Mouse (Mus musculus) G1E (cell line): ENCODE measurements at regions not wholly inside any gene's neighbourhood (a gene's known extent, or its start where the extent isn't known, plus 50 kb on each side); places are given as distances from the start of the nearest gene placed in this dataset.

ENCODE experiments used
- ATAC-seq: 2 replicates; pipeline ENCODE4 v1.8.0; 2016; ENCODE audit warnings: mild to moderate bottlenecking; ENCODE audit not compliant: insufficient number of reproducible peaks, poor library complexity, low FRiP score, severe bottlenecking; ENCODE audit errors: extremely low read depth
- DNase-seq: peaks from one replicate; pipeline ENCODE4 v3.0.0; 2012; ENCODE audit warnings: low spot score
- H3K27me3 ChIP-seq: 2 replicates; pipeline ENCODE4 v1.6.1; 2012; ENCODE audit warnings: mild to moderate bottlenecking, low read length, inconsistent platforms; ENCODE audit not compliant: insufficient read depth
- H3K36me3 ChIP-seq: replicated peaks from 2 replicates; pipeline ENCODE3; 2012; ENCODE audit warnings: mild to moderate bottlenecking, inconsistent platforms
- H3K4me1 ChIP-seq: 2 replicates; pipeline ENCODE4 v1.6.1; 2012; ENCODE audit warnings: low read depth, low read length, inconsistent platforms, mixed read lengths; ENCODE audit not compliant: insufficient read depth
- H3K4me3 ChIP-seq: 2 replicates; pipeline ENCODE4 v1.5.1; 2012; ENCODE audit warnings: low read depth, mild to moderate bottlenecking, inconsistent platforms, low read length, moderate library complexity, mixed read lengths
- H3K9me3 ChIP-seq: replicated peaks from 2 replicates; pipeline ENCODE4 v1.6.1; 2012; ENCODE audit warnings: inconsistent platforms
- CTCF ChIP-seq: IDR thresholded peaks from 2 replicates; pipeline ENCODE4 v1.5.1; 2012; ENCODE audit warnings: low read depth, low read length, inconsistent platforms, mixed read lengths
- GATA1 ChIP-seq: IDR thresholded peaks from 2 replicates; pipeline ENCODE4 v1.6.1; 2012; ENCODE audit warnings: borderline replicate concordance, low read length, inconsistent platforms, mixed read lengths
- GATA2 ChIP-seq: IDR thresholded peaks from 2 replicates; pipeline ENCODE4 v1.6.1; 2012; ENCODE audit warnings: low read depth, low read length, inconsistent platforms, borderline replicate concordance
- POLR2AphosphoS5 ChIP-seq: IDR thresholded peaks from 2 replicates; pipeline ENCODE4 v1.6.1; 2012; ENCODE audit warnings: low read depth, low read length, inconsistent platforms; ENCODE audit not compliant: insufficient replicate concordance
- TAL1 ChIP-seq: conservative IDR thresholded peaks from 2 replicates; pipeline ENCODE4 v1.6.1; 2012; ENCODE audit warnings: low read depth, low read length, inconsistent platforms, mixed read lengths

GRCm38 (mm10) chr7:138133427-138133826 is 264.1 kb downstream of the Tcerg1l start:
- TF ChIP-seq GATA2 (no peak), GATA1 (no peak), TAL1 (no peak), POLR2AphosphoS5 (no peak), CTCF (no peak)
- peaks cover 58% of the 10 kb centered on the region for H3K9me3 ChIP-seq
- no peak overlapping the region for H3K4me3 ChIP-seq
- no peaks in the 10 kb centered on the region for H3K27me3 ChIP-seq
- H3K4me1 ChIP-seq, result no peaks in the 10 kb centered on the region
- H3K36me3 ChIP-seq, result no peaks in the 10 kb centered on the region
- no peak for DNase-seq
- no peak for ATAC-seq

DNA sequence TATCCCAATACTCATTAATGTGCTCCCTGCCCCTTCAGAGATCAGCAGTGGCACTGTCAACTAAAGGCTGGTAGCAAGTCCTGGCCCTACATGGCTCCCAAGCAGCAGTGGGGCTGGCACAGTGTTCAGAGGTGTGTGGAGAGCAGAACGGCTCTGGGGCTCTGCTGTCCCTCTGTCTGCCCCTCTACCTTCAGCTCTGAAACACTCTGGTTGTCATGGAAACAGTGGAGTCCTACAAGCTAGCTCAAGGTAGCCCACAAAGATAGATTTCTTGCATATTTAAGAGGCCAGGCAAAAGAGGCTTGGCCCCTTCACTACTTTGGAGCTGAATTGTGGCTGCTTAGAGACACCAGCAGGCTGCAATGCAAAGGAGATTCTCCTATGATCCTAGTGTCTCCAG is 259.6 kb downstream of the Tcerg1l start:
- H3K4me1 ChIP-seq, result no peaks in the 10 kb centered on the region
- H3K27me3 ChIP-seq, result no peaks in the 10 kb centered on the region
- no peak overlapping the region for H3K4me3 ChIP-seq
- ATAC-seq (no peak), DNase-seq (no peak)
- TF ChIP-seq CTCF (no peak), POLR2AphosphoS5 (no peak), GATA1 (no peak), TAL1 (no peak)
- peaks cover 50% of the 10 kb centered on the region for H3K9me3 ChIP-seq
- no peaks in the 10 kb centered on the region for H3K36me3 ChIP-seq

GRCm38 (mm10) chr7:138139766-138140165 is 257.8 kb downstream of the Tcerg1l start:
- Histone ChIP-seq H3K4me1 (no peaks in the 10 kb centered on the region), H3K27me3 (no peaks in the 10 kb centered on the region), H3K36me3 (no peaks in the 10 kb centered on the region), H3K4me3 (no peak overlapping the region), H3K9me3 (peaks cover 51% of the 10 kb centered on the region)
- ATAC-seq (no peak), DNase-seq (no peak)
- TF ChIP-seq GATA2 (no peak), GATA1 (no peak), TAL1 (no peak), POLR2AphosphoS5 (no peak), CTCF (no peak)

DNA sequence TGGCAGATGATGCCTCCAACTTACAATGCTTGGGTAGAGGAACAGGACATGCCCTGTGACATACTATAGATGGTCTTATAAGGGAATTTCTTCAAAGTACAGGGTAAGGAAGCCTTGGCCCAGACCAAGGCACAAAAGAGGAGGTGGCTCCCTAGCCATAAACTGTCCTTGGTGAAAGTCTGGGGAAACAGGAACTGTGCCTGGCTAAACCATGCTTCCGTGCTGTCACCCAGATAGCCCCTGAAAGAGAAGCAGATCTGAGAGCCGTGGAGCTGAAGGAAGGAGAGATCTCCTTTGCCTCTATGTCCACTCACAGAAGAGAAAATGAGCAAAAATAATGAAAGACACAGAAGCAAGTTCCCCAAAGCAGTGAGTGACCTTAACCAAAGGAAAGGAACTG is 248.0 kb downstream of the Tcerg1l start:
- peaks cover 54% of the 10 kb centered on the region for H3K9me3 ChIP-seq
- no peaks in the 10 kb centered on the region for H3K27me3 ChIP-seq
- DNase-seq, result no peak
- no peak for ATAC-seq
- TF ChIP-seq TAL1, result no peak
- no peak for TF ChIP-seq GATA1
- no peak for TF ChIP-seq CTCF
- TF ChIP-seq GATA2, result no peak
- no peak for TF ChIP-seq POLR2AphosphoS5
- H3K36me3 ChIP-seq, result no peaks in the 10 kb centered on the region
- H3K4me3 ChIP-seq, result no peak overlapping the region
- H3K4me1 ChIP-seq, result no peaks in the 10 kb centered on the region

DNA sequence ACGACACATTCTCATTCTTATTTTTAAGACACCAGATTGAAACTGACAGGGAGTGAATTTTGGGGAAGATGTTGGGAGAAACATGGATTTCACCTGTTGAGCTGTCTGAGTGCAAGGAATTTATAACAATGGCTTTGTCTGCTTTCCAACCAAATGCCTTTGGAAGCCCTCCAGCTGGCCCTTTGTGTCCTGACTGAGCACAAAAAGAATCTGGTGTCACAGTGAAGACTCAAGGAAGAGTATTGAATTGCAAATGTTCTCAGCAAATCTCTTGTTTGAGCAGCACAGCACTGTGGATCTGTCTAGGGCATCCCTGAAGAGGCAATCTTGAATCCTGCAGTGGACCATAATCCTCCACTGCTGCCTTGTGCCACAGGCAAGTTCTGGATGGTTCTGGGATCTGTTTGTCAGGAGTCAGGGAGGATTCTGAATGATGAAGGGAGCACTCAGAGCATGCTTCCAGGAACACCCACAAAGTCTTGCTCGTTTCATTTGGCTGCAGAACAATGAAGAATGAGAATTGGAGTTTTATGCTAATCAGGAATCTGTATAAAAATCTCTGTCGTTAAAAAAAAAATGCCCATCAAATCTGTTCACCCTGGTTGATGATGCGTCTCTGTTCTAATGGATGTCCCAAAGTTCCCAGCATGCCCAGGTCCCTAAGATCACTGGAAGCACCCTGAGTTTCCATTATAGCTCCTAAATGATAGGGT is 243.9 kb downstream of the Tcerg1l start:
- H3K4me1 ChIP-seq, result no peaks in the 10 kb centered on the region
- TF ChIP-seq GATA2 (no peak), POLR2AphosphoS5 (no peak), TAL1 (no peak), CTCF (no peak), GATA1 (no peak)
- H3K36me3 ChIP-seq, result no peaks in the 10 kb centered on the region
- no peak for DNase-seq
- no peak overlapping the region for H3K4me3 ChIP-seq
- peaks cover 46% of the 10 kb centered on the region for H3K9me3 ChIP-seq
- no peaks in the 10 kb centered on the region for H3K27me3 ChIP-seq
- no peak for ATAC-seq
